16 mouse cellular contexts compared by ENCODE assay signal in the genomic region with DNA sequence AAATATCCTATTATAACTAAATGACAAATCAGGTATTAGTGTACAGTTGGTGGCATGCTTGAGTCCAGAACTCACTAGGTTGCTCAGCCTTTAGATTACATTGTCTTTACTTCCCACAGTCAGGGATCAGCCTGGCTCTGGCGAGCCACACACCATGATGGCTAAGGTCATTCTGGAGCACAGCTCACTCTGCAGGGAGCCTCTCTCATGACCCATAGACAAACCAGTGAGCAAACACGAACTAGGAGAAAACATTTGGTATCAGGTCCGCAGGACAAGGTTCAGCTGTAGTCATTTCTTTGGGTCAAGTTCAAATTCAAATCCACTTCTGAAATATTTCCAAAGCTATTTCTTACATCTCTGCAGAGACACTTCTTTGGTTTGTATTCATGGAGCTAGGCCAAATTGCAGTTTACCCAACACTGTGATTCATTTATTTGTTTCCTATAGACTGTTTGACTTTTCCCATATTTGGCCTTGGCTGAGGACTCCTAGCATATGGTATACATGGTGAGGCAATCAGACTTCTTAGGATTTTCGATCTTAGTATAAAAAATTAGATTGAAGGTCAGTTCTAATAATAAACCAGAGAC.
DNase-seq lines count a peak whose midpoint lies in the region; ATAC-seq and TF ChIP-seq lines count a peak whose summit lies in the region.
"Had no signal": no experiment of that assay in that cellular context is flagged by ENCODE, and none has a peak within 500 bp of the region (broad histone marks: within the 10 kb centered on the region; RNA-seq: fewer than 3 reads in every experiment).

No protein-coding gene starts in this region.

- H3K9me3 ChIP-seq in liver, embryonic 16.5 days (replicated peaks; ENCODE audit: control insufficient read depth, low read length): no peaks in the 10 kb centered on the region
- H3K9me3 ChIP-seq: embryonic facial prominence, embryonic 15.5 days; forebrain, embryonic 12.5 days; midbrain, embryonic 15.5 days had no signal

- H3K4me2 ChIP-seq in liver, embryonic 16.5 days (ENCODE audit: low read depth, low read length): peak overlapping the region; percentile 60
- H3K4me2 ChIP-seq: embryonic facial prominence, embryonic 15.5 days; forebrain, embryonic 12.5 days; midbrain, embryonic 15.5 days had no signal

- DNase-seq in cerebellum, adult 18-20 months: peak; percentile 39 to 40
- no peak for DNase-seq in cerebellum, postnatal 10 days
- peak; percentile 29 to 35 for DNase-seq in kidney, adult 8-10 months
- no peak for DNase-seq in kidney, postnatal 10 days
- no peak for DNase-seq in urinary bladder, postnatal 25 days (ENCODE audit: low spot score)
- DNase-seq: adrenal gland, postnatal 10 days; embryo, embryonic 11 days; retina, postnatal 1 day; thymus, adult 2 months had no signal

- TF ChIP-seq CTCF in bone marrow, adult 2 months (IDR thresholded peaks at IDR 0.05; ENCODE audit: control insufficient read depth, insufficient read depth, low read length): no peak

- peak overlapping the region; percentile 31 for H3K4me3 ChIP-seq in bone marrow, adult 2 months (replicated peaks; ENCODE audit: control insufficient read depth, low read depth, low read length)
- peak overlapping the region; percentile 43 for H3K4me3 ChIP-seq in liver, embryonic 16.5 days (ENCODE audit: low read depth, low read length)
- H3K4me3 ChIP-seq: embryonic facial prominence, embryonic 15.5 days; forebrain, embryonic 12.5 days; midbrain, embryonic 15.5 days had no signal

- TF ChIP-seq POLR2A in bone marrow, adult 2 months (IDR thresholded peaks at IDR 0.05; ENCODE audit: borderline replicate concordance, control insufficient read depth, low read depth, low read length): no peak

- H3K36me3 ChIP-seq in liver, embryonic 16.5 days (ENCODE audit: control insufficient read depth, insufficient read depth): no peaks in the 10 kb centered on the region
- H3K36me3 ChIP-seq: embryonic facial prominence, embryonic 15.5 days; forebrain, embryonic 12.5 days; midbrain, embryonic 15.5 days had no signal

- no peak for ATAC-seq in liver, embryonic 16.5 days (ENCODE audit: low read depth)
- no peak for ATAC-seq in frontal cortex, adult (ENCODE audit: low TSS enrichment)
- ATAC-seq: hindbrain, postnatal 0 days; midbrain, embryonic 15.5 days had no signal

- peaks cover 11% of the 10 kb centered on the region for H3K4me1 ChIP-seq in bone marrow, adult 2 months (ENCODE audit: control insufficient read depth, insufficient read depth, low read length)
- peaks cover 88% of the 10 kb centered on the region for H3K4me1 ChIP-seq in liver, embryonic 16.5 days (ENCODE audit: control insufficient read depth, low read depth, low read length)

- H3K27me3 ChIP-seq in liver, embryonic 16.5 days (ENCODE audit: control insufficient read depth, insufficient read depth, low read depth, low read length): no peaks in the 10 kb centered on the region
- H3K27me3 ChIP-seq: embryonic facial prominence, embryonic 15.5 days; forebrain, embryonic 12.5 days; midbrain, embryonic 15.5 days had no signal

- WGBS in bone marrow, adult 2 months: 75% methylated on average over 4 of the region's 4 CpGs
- 63% methylated on average over 4 of the region's 4 CpGs for WGBS in liver, embryonic 16.5 days (ENCODE audit: insufficient replicate concordance)

- H3K9ac ChIP-seq in liver, embryonic 16.5 days (ENCODE audit: low read depth, low read length): peak overlapping the region; percentile 46; the same call in 1 of the 2 replicates
- H3K9ac ChIP-seq: embryonic facial prominence, embryonic 15.5 days; forebrain, embryonic 12.5 days; midbrain, embryonic 15.5 days had no signal

- no peak overlapping the region for H3K27ac ChIP-seq in bone marrow, adult 2 months (ENCODE audit: control insufficient read depth, insufficient read depth, low read depth, low read length, poor library complexity)
- peak overlapping the region; percentile 54 for H3K27ac ChIP-seq in liver, embryonic 16.5 days (ENCODE audit: low read length)
- H3K27ac ChIP-seq: embryonic facial prominence, embryonic 15.5 days; forebrain, embryonic 12.5 days; hindbrain, postnatal 0 days; midbrain, embryonic 15.5 days had no signal

Comparison
In these comparisons a context has a peak if more than half of its experiments do, and no peak if none do; other contexts are left out.
1. DNase-seq: peak in cerebellum, adult 18-20 months (2 of 2) and kidney, adult 8-10 months (2 of 2); none in cerebellum, postnatal 10 days (0 of 2), kidney, postnatal 10 days (single experiment) and urinary bladder, postnatal 25 days (single experiment).